Mouse (Mus musculus): Measurements from ENCODE around the gene Gm7694.
A peak's percentile ranks its signal among the peaks of the same experiment; 100 is the strongest.

Gene Gm7694

DNA sequence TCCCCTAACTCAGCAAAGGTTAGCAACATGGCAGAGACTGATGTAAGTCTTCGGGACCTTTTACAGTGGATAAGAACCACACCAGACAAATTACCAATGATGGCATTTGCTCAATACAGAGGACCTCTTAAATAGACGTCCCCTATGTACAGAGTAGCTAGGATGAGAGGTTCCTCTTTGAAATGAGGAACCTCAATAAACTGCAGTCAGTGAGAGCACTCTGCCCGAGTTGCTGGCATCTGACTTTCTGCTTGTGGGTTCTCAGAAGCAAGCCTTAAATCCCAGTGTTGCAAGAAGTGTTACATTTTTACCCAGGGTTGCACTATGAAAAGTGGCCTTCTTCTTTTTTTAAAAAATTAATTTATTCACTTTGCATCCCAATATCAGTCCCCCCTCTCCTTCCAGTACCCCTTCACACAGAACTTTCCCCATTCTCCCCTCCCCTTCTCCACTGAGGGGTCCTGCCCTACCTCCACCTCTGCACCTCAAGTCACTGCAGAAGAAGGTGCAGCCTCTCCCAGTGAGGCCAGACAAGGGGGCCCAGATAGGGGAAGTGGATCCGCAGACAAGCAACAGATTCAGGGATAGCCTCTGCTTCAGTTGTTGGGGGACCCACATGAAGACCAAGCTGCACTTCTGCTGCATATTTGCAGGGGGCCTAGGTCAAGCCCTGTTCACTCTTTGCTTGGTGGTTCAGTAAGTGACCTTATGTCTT is 23.6 kb downstream of the Gm7694 start:
- DNase-seq (ENCODE audit: low spot score), result no peak

- DNase-seq (ENCODE audit: low spot score), result no peak
Observed at GRCm38 (mm10) chr1:170277016-170277415, 29.1 kb downstream of the Gm7694 start, which contains the start of gene Sh2d1b1. Gene Sh2d1b1 (plus strand): TSS chr1:170277320.

DNA sequence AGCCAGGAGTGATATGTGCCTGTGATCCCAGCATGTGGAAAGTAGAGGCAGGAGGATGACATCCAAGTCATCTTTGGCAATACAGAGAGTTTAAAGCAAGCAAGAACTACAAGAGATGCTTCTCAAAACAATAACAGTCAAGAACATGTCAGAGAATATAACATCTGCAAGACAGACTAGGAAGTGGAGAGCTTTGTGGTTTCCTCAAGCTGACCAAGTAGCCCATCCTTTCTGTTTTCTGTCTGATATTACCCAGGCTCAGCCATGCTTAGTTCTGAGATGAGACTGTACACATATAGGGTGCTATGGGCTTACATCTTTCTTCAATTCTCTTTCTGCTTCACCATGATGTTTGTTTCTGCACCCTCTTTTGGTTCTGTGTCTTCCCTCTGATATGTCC is 32.9 kb downstream of the Gm7694 start:
- no peak for DNase-seq (ENCODE audit: low spot score)

DNA sequence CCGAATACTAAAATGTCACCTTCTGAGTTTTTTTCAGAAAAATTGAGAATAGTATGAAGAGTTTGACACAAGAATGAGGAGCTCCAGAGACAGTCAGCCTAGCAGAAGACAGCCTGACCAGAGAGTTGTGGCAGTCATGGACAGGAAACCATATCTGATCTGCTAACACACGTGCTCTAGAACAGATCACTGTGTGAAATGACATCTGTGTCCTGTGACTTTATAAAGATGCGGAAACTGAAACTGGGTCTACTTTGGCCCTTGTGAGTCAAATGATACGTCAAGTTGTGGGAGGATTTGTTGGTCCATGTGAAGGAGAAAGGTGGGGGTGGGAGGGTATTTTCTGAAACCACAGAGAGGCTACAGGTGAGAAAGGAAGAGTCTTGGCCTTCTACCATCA is 35.4 kb downstream of the Gm7694 start:
- DNase-seq (ENCODE audit: low spot score), result no peak

DNA sequence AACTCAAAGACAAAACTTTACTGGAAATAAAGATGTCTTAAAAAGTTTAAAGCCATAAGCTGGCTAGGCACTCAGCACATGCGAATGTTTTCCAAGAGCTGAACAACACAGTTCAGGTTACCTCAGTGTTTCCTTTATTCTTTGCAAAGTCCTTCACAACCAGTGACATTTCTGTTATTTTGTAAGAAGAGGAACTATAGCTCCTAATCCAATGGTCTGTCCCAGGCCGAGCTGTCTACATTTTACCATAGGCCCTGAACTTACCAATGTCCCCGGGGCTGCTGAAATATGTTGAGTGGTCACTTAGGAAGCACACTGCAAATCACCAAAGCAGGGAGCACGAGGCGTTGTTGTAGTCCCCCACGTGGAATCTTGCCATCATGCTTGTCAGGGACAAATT is 35.9 kb downstream of the Gm7694 start:
- no peak for DNase-seq (ENCODE audit: low spot score)

DNA sequence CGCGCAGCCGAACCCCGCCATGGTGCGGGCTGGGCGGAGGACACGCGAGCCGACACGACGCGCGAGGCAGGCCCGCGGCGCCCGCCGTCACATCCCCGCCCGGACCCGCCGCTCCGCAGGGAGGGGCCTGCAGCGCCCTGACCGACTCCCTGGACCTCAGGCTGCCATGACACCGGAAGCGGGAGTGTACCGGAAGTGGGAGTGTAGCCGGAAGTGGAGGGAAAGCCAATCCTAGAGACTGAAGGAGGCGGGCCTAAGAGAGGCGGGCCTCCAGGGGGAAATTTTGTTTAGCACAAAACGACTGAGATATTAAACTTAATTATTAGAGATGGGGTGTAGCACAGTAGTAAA is 50.6 kb downstream of the Gm7694 start:
- peak; percentile 76 for DNase-seq (ENCODE audit: low spot score)

GRCm38 (mm10) chr1:170254893-170255559 is 51.1 kb downstream of the Gm7694 start:
- no peak for DNase-seq (ENCODE audit: low spot score)

All from ovary, adult 18-20 months (tissue).